Mouse (Mus musculus) small intestine, adult 2 months (tissue): Measurements from ENCODE around the gene Olfr1000.

Source experiments
- CTCF ChIP-seq: fragments of 200-500 bp; IDR thresholded peaks from 2 replicates; pipeline ENCODE4 v1.5.1; 2012; ENCODE audit warnings: low read depth, mild to moderate bottlenecking, control low read depth, inconsistent platforms, low read length, moderate library complexity, mixed read lengths; ENCODE audit not compliant: insufficient replicate concordance, insufficient read length; ENCODE audit errors: extremely low read depth
- POLR2A ChIP-seq: fragments of 200-500 bp; IDR thresholded peaks from 2 replicates; pipeline ENCODE4 v1.6.1; 2012; ENCODE audit warnings: low read depth, mild to moderate bottlenecking, control low read depth, inconsistent platforms, low read length, moderate library complexity

DNA sequence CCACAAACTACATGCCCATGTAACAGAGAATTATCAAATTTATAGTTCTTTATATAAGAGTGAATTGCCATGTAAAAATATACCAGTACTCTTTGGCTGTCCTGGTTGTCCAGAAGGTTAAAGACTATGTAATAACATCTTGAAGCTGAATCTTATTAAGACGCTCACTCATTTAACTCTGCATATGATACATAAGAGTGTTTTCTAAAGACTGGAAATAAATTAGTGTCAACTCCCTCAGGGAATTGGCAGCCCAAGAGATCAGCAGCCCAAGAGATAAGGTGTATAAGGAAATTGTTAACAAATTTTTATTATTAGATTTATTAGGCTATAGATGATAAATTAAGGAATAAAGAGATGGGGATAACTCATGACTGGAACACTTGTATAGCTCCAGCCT lies 38.9 kb upstream of the Olfr1000 start, which contains the start of gene Olfr1002:
- TF ChIP-seq POLR2A (no peak), CTCF (no peak)
